In genomic region chr2:44304261-44304970, GRCm38 (mm10) we compare ENCODE assay signal across 13 mouse cellular contexts.
DNase-seq lines count a peak whose midpoint lies in the region; ATAC-seq and TF ChIP-seq lines count a peak whose summit lies in the region.
"Had no signal": no experiment of that assay in that cellular context is flagged by ENCODE, and none has a peak within 500 bp of the region (broad histone marks: within the 10 kb centered on the region; RNA-seq: fewer than 3 reads in every experiment).

No protein-coding gene starts in this region.

- no peaks in the 10 kb centered on the region for H3K27me3 ChIP-seq in intestine, embryonic 15.5 days (replicated peaks)
- H3K27me3 ChIP-seq in intestine, postnatal 0 days (replicated peaks; ENCODE audit: control insufficient read depth, insufficient read depth, low read length) = no peaks in the 10 kb centered on the region
- H3K27me3 ChIP-seq in forebrain, embryonic 12.5 days = no peaks in the 10 kb centered on the region
- no peaks in the 10 kb centered on the region for H3K27me3 ChIP-seq in kidney, embryonic 15.5 days
- H3K27me3 ChIP-seq in neural tube, embryonic 13.5 days = no peaks in the 10 kb centered on the region
- no peaks in the 10 kb centered on the region for H3K27me3 ChIP-seq in liver, postnatal 0 days (ENCODE audit: insufficient read depth, low read length)

- intact Hi-C loops in gastrocnemius, postnatal 14 days (cut with DNase I; ENCODE audit: low total_unique reads) = no loop called here

- no peaks in the 10 kb centered on the region for H3K4me1 ChIP-seq in intestine, embryonic 15.5 days (replicated peaks)
- no peaks in the 10 kb centered on the region for H3K4me1 ChIP-seq in intestine, postnatal 0 days (replicated peaks; ENCODE audit: control insufficient read depth, insufficient read depth, low read length)
- peaks cover 16% of the 10 kb centered on the region for H3K4me1 ChIP-seq in forebrain, embryonic 12.5 days
- H3K4me1 ChIP-seq in kidney, embryonic 15.5 days = peaks cover 8% of the 10 kb centered on the region; the same call in 1 of the 2 replicates
- H3K4me1 ChIP-seq in neural tube, embryonic 13.5 days (replicated peaks) = peaks cover 21% of the 10 kb centered on the region
- H3K4me1 ChIP-seq in liver, postnatal 0 days (ENCODE audit: insufficient read depth) = no peaks in the 10 kb centered on the region

- no peak overlapping the region for H3K9ac ChIP-seq in intestine, embryonic 15.5 days
- H3K9ac ChIP-seq in intestine, postnatal 0 days (ENCODE audit: low read depth, low read length) = no peak overlapping the region
- H3K9ac ChIP-seq in forebrain, embryonic 12.5 days = no peak overlapping the region
- no peak overlapping the region for H3K9ac ChIP-seq in kidney, embryonic 15.5 days
- no peak overlapping the region for H3K9ac ChIP-seq in neural tube, embryonic 13.5 days
- H3K9ac ChIP-seq in liver, postnatal 0 days (replicated peaks) = no peak overlapping the region

- H3K4me2 ChIP-seq in intestine, embryonic 15.5 days (replicated peaks) = no peak overlapping the region
- no peak overlapping the region for H3K4me2 ChIP-seq in intestine, postnatal 0 days (replicated peaks; ENCODE audit: low read depth)
- H3K4me2 ChIP-seq in forebrain, embryonic 12.5 days = peak overlapping the region; percentile 24
- peak overlapping the region; percentile 39; the same call in 1 of the 2 replicates for H3K4me2 ChIP-seq in kidney, embryonic 15.5 days
- peak overlapping the region; percentile 33; the same call in 1 of the 2 replicates for H3K4me2 ChIP-seq in neural tube, embryonic 13.5 days
- no peak overlapping the region for H3K4me2 ChIP-seq in liver, postnatal 0 days (ENCODE audit: low read depth, low read length)

- no peak overlapping the region for H3K4me3 ChIP-seq in intestine, embryonic 15.5 days (replicated peaks)
- no peak overlapping the region for H3K4me3 ChIP-seq in intestine, postnatal 0 days (ENCODE audit: low read depth, low read length)
- no peak overlapping the region for H3K4me3 ChIP-seq in forebrain, embryonic 12.5 days (replicated peaks)
- H3K4me3 ChIP-seq in kidney, embryonic 15.5 days (replicated peaks) = no peak overlapping the region
- no peak overlapping the region for H3K4me3 ChIP-seq in neural tube, embryonic 13.5 days
- no peak overlapping the region for H3K4me3 ChIP-seq in liver, postnatal 0 days (ENCODE audit: low read depth, low read length)

- TF ChIP-seq EP300 in liver, postnatal 0 days (IDR thresholded peaks at IDR 0.05; ENCODE audit: low read depth) = no peak

- TF ChIP-seq CTCF in intestine, postnatal 0 days (IDR thresholded peaks at IDR 0.05; ENCODE audit: low read depth) = no peak
- TF ChIP-seq CTCF in liver, postnatal 0 days (IDR thresholded peaks at IDR 0.05; ENCODE audit: low read depth) = no peak

- no peaks in the 10 kb centered on the region for H3K9me3 ChIP-seq in intestine, embryonic 15.5 days
- H3K9me3 ChIP-seq in intestine, postnatal 0 days (ENCODE audit: control insufficient read depth) = no peaks in the 10 kb centered on the region
- H3K9me3 ChIP-seq in forebrain, embryonic 12.5 days = no peaks in the 10 kb centered on the region
- no peaks in the 10 kb centered on the region for H3K9me3 ChIP-seq in kidney, embryonic 15.5 days (replicated peaks)
- no peaks in the 10 kb centered on the region for H3K9me3 ChIP-seq in neural tube, embryonic 13.5 days
- no peaks in the 10 kb centered on the region for H3K9me3 ChIP-seq in liver, postnatal 0 days (ENCODE audit: low read length)

- no peaks in the 10 kb centered on the region for H3K36me3 ChIP-seq in intestine, embryonic 15.5 days
- H3K36me3 ChIP-seq in intestine, postnatal 0 days (ENCODE audit: control insufficient read depth, insufficient read depth) = no peaks in the 10 kb centered on the region
- H3K36me3 ChIP-seq in forebrain, embryonic 12.5 days (replicated peaks) = no peaks in the 10 kb centered on the region
- no peaks in the 10 kb centered on the region for H3K36me3 ChIP-seq in kidney, embryonic 15.5 days
- no peaks in the 10 kb centered on the region for H3K36me3 ChIP-seq in neural tube, embryonic 13.5 days
- no peaks in the 10 kb centered on the region for H3K36me3 ChIP-seq in liver, postnatal 0 days (replicated peaks; ENCODE audit: insufficient read depth, low read length)

- H3K27ac ChIP-seq in intestine, embryonic 15.5 days = no peak overlapping the region
- no peak overlapping the region for H3K27ac ChIP-seq in intestine, postnatal 0 days (ENCODE audit: low read depth, low read length)
- peak overlapping the region; percentile 61 for H3K27ac ChIP-seq in forebrain, embryonic 12.5 days
- H3K27ac ChIP-seq in kidney, embryonic 15.5 days = peak overlapping the region; percentile 80; the same call in 1 of the 2 replicates
- no peak overlapping the region for H3K27ac ChIP-seq in neural tube, embryonic 13.5 days (replicated peaks)
- H3K27ac ChIP-seq in liver, postnatal 0 days (ENCODE audit: low read depth) = no peak overlapping the region
- H3K27ac ChIP-seq: macrophage had no signal

- WGBS in intestine, embryonic 15.5 days = 23% methylated on average over 9 of the region's 9 CpGs
- whole genome bisulfite sequencing in intestine, postnatal 0 days = 30% methylated on average over 9 of the region's 9 CpGs
- 27% methylated on average over 9 of the region's 9 CpGs for WGBS in forebrain, embryonic 12.5 days
- 26% methylated on average over 9 of the region's 9 CpGs for WGBS in kidney, embryonic 15.5 days
- 21% methylated on average over 9 of the region's 9 CpGs for WGBS in neural tube, embryonic 13.5 days
- 76% methylated on average over 9 of the region's 9 CpGs for WGBS in liver, postnatal 0 days (ENCODE audit: insufficient replicate concordance)

- ATAC-seq in intestine, embryonic 15.5 days = peak; percentile 49; the same call in 1 of the 2 replicates
- ATAC-seq in intestine, postnatal 0 days = no peak
- peak; percentile 42; the same call in 1 of the 2 replicates for ATAC-seq in forebrain, embryonic 12.5 days (ENCODE audit: low FRiP score)
- ATAC-seq in kidney, embryonic 15.5 days (replicated peaks; ENCODE audit: low FRiP score) = peak; percentile 92
- no peak; the same call in 1 of the 2 replicates for ATAC-seq in neural tube, embryonic 13.5 days (ENCODE audit: low read depth)
- ATAC-seq in liver, postnatal 0 days = no peak
- ATAC-seq: activated CD4-positive, CD25-positive, alpha-beta regulatory T cell, adult 4 months; CD4-positive, CD25-positive, alpha-beta regulatory T cell, adult 4 months had no signal

- DNase-seq in liver, postnatal 0 days = no peak
- DNase-seq in thymus, postnatal 4 days = no peak
- DNase-seq in gastrocnemius, postnatal 14 days = no peak
- DNase-seq: gastrocnemius, postnatal 25 days; right cerebral cortex, adult 18-20 months had no signal

Comparison
In these comparisons a context has a peak if more than half of its experiments do, and no peak if none do; other contexts are left out.
1. ATAC-seq: peak in intestine, embryonic 15.5 days (single experiment), forebrain, embryonic 12.5 days (single experiment) and kidney, embryonic 15.5 days (single experiment); none in intestine, postnatal 0 days (single experiment), neural tube, embryonic 13.5 days (single experiment) and liver, postnatal 0 days (single experiment).
2. H3K27ac ChIP-seq: peak in forebrain, embryonic 12.5 days (single experiment) and kidney, embryonic 15.5 days (single experiment); none in intestine, embryonic 15.5 days (single experiment), intestine, postnatal 0 days (single experiment), neural tube, embryonic 13.5 days (single experiment) and liver, postnatal 0 days (single experiment).
3. H3K4me2 ChIP-seq: peak in forebrain, embryonic 12.5 days (single experiment), kidney, embryonic 15.5 days (single experiment) and neural tube, embryonic 13.5 days (single experiment); none in intestine, embryonic 15.5 days (single experiment), intestine, postnatal 0 days (single experiment) and liver, postnatal 0 days (single experiment).